Mouse (Mus musculus) megakaryocyte progenitor cell, adult 5-6 weeks (primary cell): ENCODE measurements around the gene Tulp4. TPM values are rescaled to one million over a fixed set of nuclear protein-coding genes. Genes with fewer than 3 reads are reported as not detected.

Source experiments
- ATAC-seq: replicated peaks from 2 replicates; pipeline ENCODE4 v1.8.0; 2016; ENCODE audit warnings: mild to moderate bottlenecking, moderate TSS enrichment, inconsistent platforms; ENCODE audit not compliant: poor library complexity
- total RNA-seq, 2 experiments: library from RNA; stranded (forward) in 1 of 2; stranded (reverse) in 1 of 2; fragments of 157-497, 149-512 nt in 1 of 2; fragments of 200-1000 nt in 1 of 2; gene quantifications; 2 replicates each; pipeline versions ENCODE4 v1.2.3 to v1.2.4; 2015 to 2017

Gene Tulp4
- total RNA-seq (2015), result 0.59 and 0.81 TPM in 2 replicates
- 8.5 and 10.5 TPM in 2 replicates for total RNA-seq (2017)

GRCm38 (mm10) chr17:6106361-6107014 is at the start of gene Tulp4:
Gene Tulp4 (plus strand): TSS chr17:6106437.
- ATAC-seq, result peak; percentile 90

GRCm38 (mm10) chr17:6062793-6063192 is 43.4 kb upstream of the Tulp4 start:
- ATAC-seq, result no peak

GRCm38 (mm10) chr17:6063532-6063931 is 42.7 kb upstream of the Tulp4 start:
- no peak for ATAC-seq

- no peak for ATAC-seq
Observed at GRCm38 (mm10) chr17:6066021-6066420, 40.2 kb upstream of the Tulp4 start.

- no peak for ATAC-seq
Observed at GRCm38 (mm10) chr17:6067613-6068012, 38.6 kb upstream of the Tulp4 start.

- ATAC-seq, result no peak
Observed at GRCm38 (mm10) chr17:6069866-6070265, 36.4 kb upstream of the Tulp4 start.

- no peak for ATAC-seq
Observed at GRCm38 (mm10) chr17:6073405-6073804, 32.8 kb upstream of the Tulp4 start.

GRCm38 (mm10) chr17:6079287-6080122 is 26.7 kb upstream of the Tulp4 start, which contains the start of the genes Serac1 and Gtf2h5:
Gene Serac1 (minus strand): TSS chr17:6079741.
Gene Gtf2h5 (plus strand): TSS chr17:6079786.
- peak; percentile 93 for ATAC-seq

- ATAC-seq, result no peak
Observed at GRCm38 (mm10) chr17:6083323-6083890, 22.8 kb upstream of the Tulp4 start.

GRCm38 (mm10) chr17:6091604-6092003 is 14.6 kb upstream of the Tulp4 start:
- ATAC-seq, result no peak

- ATAC-seq, result 0 out of 2 replicates have a peak, but pooled peaks have one; percentile 34
Observed at GRCm38 (mm10) chr17:6095579-6095978, 10.7 kb upstream of the Tulp4 start.

GRCm38 (mm10) chr17:6097884-6098283 is 8.4 kb upstream of the Tulp4 start:
- ATAC-seq, result peak; percentile 90

GRCm38 (mm10) chr17:6102287-6102686 is 4.0 kb upstream of the Tulp4 start:
- no peak for ATAC-seq

GRCm38 (mm10) chr17:6103566-6103965 is 2.7 kb upstream of the Tulp4 start:
- no peak for ATAC-seq

GRCm38 (mm10) chr17:6107015-6107601 is 871 bp downstream of the Tulp4 start:
- ATAC-seq, result peak; percentile 40; the same call in 1 of the 2 replicates

- no peak for ATAC-seq
Observed at GRCm38 (mm10) chr17:6108175-6108574, 1.9 kb downstream of the Tulp4 start.

GRCm38 (mm10) chr17:6110956-6111355 is 4.7 kb downstream of the Tulp4 start:
- ATAC-seq, result no peak

GRCm38 (mm10) chr17:6113653-6114052 is 7.4 kb downstream of the Tulp4 start:
- no peak for ATAC-seq

GRCm38 (mm10) chr17:6115085-6115484 is 8.8 kb downstream of the Tulp4 start:
- ATAC-seq, result no peak

GRCm38 (mm10) chr17:6117148-6117725 is 11.0 kb downstream of the Tulp4 start:
- no peak for ATAC-seq

GRCm38 (mm10) chr17:6117917-6118316 is 11.7 kb downstream of the Tulp4 start:
- no peak for ATAC-seq
